Mouse (Mus musculus) heart, embryonic 14.5 days (tissue): ENCODE results near the gene Arid5b. TPM values are rescaled to one million over a fixed set of nuclear protein-coding genes. Genes with fewer than 3 reads are reported as not detected.

Experiments used
- ATAC-seq: fragments of 200-750 bp; cut with Nextera tagmentation; 2 replicates; pipeline ENCODE4 v1.8.0; 2017; ENCODE audit warnings: low read depth, moderate TSS enrichment; ENCODE audit not compliant: insufficient number of reproducible peaks, insufficient read depth, low FRiP score
- H3K27ac ChIP-seq, 2 experiments: fragments of 200-500 bp in 1 of 2; fragments of 300-500 bp in 1 of 2; sonication (generic) in 1 of 2; replicated peaks in 1 of 2; 2 replicates each; pipeline ENCODE4 v1.5.1; 2012 to 2014; ENCODE audit warnings: low read depth in 2 of 2, low read length in 2 of 2, control low read depth in 1 of 2, mild to moderate bottlenecking in 1 of 2, mixed read lengths in 1 of 2; ENCODE audit not compliant: control insufficient read depth in 1 of 2, insufficient read depth in 1 of 2
- H3K27me3 ChIP-seq: fragments of 300-500 bp; sonication (generic); 2 replicates; pipeline ENCODE4 v1.6.1; 2014; ENCODE audit warnings: mild to moderate bottlenecking, low read length, control low read depth; ENCODE audit not compliant: control insufficient read depth, insufficient read depth
- H3K36me3 ChIP-seq: fragments of 300-500 bp; sonication (generic); 2 replicates; pipeline ENCODE4 v1.6.1; 2014; ENCODE audit warnings: mild to moderate bottlenecking, control low read depth, low read length, mixed read lengths; ENCODE audit not compliant: control insufficient read depth, insufficient read depth
- H3K4me1 ChIP-seq, 2 experiments: fragments of 200-500 bp in 1 of 2; fragments of 300-500 bp in 1 of 2; sonication (generic) in 1 of 2; 2 replicates each; pipeline ENCODE4 v1.6.1; 2012 to 2014; ENCODE audit warnings: low read length in 2 of 2, control low read depth in 1 of 2, mixed read lengths in 1 of 2; ENCODE audit not compliant: control insufficient read depth in 2 of 2, insufficient read depth in 2 of 2
- H3K4me2 ChIP-seq: fragments of 300-500 bp; sonication (generic); 2 replicates; pipeline ENCODE4 v1.6.1; 2014; ENCODE audit warnings: mild to moderate bottlenecking, low read length
- H3K4me3 ChIP-seq, 2 experiments: fragments of 200-500 bp in 1 of 2; fragments of 300-500 bp in 1 of 2; sonication (generic) in 1 of 2; 2 replicates each; pipeline ENCODE4 v1.5.1; 2012 to 2014; ENCODE audit warnings: low read length in 2 of 2, mild to moderate bottlenecking in 2 of 2, control low read depth in 1 of 2, low read depth in 1 of 2, moderate library complexity in 1 of 2; ENCODE audit not compliant: control insufficient read depth in 1 of 2, insufficient read depth in 1 of 2
- H3K9ac ChIP-seq: fragments of 300-500 bp; sonication (generic); 2 replicates; pipeline ENCODE4 v1.6.1; 2014; ENCODE audit warnings: mild to moderate bottlenecking, low read length
- H3K9me3 ChIP-seq: fragments of 300-500 bp; sonication (generic); 2 replicates; pipeline ENCODE4 v1.6.1; 2016; ENCODE audit warnings: low read length, control low read depth; ENCODE audit not compliant: control insufficient read depth
- WGBS: fragments of 180-500 bp; shearing (Covaris S2); extraction: QIAGEN DNeasy Blood & Tissue Kit; methylation state at CpG from one replicate; pipeline ENCODE4 v1.1.7; 2014; 5-methylcytosine and 5-hydroxymethylcytosine counted together
- polyA plus RNA-seq: library from polyadenylated mRNA; unstranded; fragments of >200 nt; fragmentation: Nextera tagmentation; extraction: Ambion mirVana; gene quantifications from 2 replicates; pipeline ENCODE4 v1.2.1, GENCODE M21; 2014

Arid5b gene
- polyA plus RNA-seq, 1 experiment from 2014 or later: 23.0 TPM

DNA sequence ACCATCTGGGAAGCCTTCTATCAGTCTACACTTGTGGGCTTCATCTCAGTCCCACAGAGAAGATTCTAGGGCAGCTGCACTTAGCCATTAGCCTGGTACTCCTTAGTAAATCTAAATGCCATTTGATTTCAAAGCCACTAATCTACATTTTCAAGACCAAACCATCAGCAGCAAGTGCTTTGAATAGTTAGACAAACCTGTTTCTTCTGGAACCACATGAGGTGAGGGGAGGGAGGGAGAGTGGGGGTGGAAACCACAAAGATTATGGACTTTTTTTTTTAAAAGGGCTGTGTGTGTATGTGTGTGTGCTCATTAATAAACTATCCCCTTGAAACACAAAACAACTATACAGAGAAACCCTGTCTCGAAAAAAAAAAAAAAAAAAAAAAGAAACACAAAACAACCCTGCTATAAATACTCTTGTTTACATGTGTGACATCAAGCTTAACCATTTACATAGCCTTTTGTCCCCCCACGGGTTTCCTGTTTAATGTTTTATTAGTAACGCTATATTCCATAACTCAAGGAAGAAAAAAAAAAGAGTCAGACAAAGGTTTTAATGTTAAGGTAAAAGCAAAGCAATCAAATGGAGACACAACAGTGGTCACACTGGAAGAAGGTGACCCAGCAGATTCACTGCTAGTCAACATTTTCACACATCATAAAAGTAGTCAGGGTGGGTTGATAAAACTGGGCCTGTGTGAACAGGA lies 38.3 kb downstream of the Arid5b start:
- no peak for ATAC-seq
- Histone ChIP-seq H3K27me3 (no peaks in the 10 kb centered on the region), H3K4me3 (no peak overlapping the region), H3K9ac (no peak overlapping the region), H3K27ac (no peak overlapping the region), H3K9me3 (no peaks in the 10 kb centered on the region), H3K4me1 (no peaks in the 10 kb centered on the region), H3K36me3 (peaks cover 26% of the 10 kb centered on the region), H3K4me2 (no peak overlapping the region)
- 68% methylated on average over 3 of the region's 3 CpGs for WGBS

DNA sequence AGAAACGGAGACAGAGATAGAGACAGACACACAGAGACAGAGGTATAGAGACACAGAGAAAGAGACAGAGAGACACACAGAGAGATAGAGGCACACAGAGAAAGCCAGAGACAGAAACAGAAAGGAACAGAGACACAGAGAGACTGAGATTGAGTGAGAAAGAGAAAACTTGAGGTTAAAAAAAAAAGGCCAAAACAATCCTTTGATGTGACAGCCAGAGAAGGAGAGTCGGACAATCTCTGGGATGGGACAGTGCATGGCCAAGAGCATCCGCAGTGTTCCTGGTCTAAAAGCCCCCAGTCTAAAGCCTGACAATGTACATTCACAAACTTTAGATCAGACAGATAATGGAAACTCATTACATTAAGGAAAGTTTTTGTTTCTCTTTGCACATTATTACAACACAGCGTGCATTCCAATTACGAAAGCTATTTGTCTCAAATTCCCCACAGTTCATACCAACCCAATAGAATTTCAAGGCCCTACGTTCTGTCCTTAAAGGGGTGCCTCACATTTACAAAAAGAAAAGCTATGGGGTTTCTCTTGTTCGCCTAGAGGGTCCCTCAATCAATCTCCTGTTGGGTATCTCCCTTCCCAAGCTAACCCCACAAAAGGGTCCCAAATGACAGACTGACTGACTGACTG lies 39.0 kb downstream of the Arid5b start:
- H3K4me3 ChIP-seq: no peak overlapping the region
- 81% methylated on average over 7 of the region's 7 CpGs for WGBS
- H3K36me3 ChIP-seq: peaks cover 26% of the 10 kb centered on the region
- H3K27me3 ChIP-seq: no peaks in the 10 kb centered on the region
- no peaks in the 10 kb centered on the region for H3K4me1 ChIP-seq
- no peak overlapping the region for H3K9ac ChIP-seq
- no peak overlapping the region for H3K4me2 ChIP-seq
- ATAC-seq: no peak
- H3K9me3 ChIP-seq: no peaks in the 10 kb centered on the region
- H3K27ac ChIP-seq: peak overlapping the region in 1 of 2 experiments; percentile 27; a peak in 2 of 4 replicates

DNA sequence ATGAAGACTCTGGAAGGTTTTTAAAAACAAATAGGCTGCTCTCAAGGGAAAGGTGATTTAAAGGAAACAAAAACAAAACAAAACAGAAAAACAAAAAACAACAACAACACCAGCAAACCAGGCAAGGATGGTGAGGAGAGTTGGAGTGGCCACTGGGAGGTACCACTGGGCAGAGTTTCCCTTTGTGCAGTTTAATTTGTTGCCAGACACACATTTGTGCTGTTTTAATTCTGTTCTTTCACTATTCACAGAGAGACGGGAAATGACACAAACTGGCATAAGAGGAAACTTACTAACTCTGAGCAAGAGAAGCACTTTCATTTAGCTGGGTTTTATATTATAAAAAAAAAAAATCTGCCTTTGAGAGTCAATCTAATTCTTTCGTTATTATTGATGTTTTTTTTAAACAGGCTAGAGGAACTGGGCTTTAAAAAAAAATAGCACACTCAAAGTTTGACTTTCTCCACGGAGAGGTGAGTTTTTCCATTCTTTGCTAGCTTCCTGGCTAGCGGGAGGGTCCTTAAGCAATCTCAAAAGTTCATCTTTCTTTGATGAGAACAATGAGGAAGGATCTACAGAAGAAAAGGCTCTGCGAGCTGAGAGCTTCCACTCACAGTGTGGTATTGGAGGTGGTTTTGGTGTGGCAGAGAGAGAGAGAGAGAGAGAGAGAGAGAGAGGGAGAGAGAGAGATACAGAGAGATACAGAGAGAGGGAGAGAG lies 39.7 kb downstream of the Arid5b start:
- no peak overlapping the region for H3K4me2 ChIP-seq
- WGBS: 54% methylated on average over 5 of the region's 5 CpGs
- H3K4me3 ChIP-seq: no peak overlapping the region
- ATAC-seq: no peak
- H3K9me3 ChIP-seq: no peaks in the 10 kb centered on the region
- no peak overlapping the region for H3K9ac ChIP-seq
- no peaks in the 10 kb centered on the region for H3K4me1 ChIP-seq
- peak overlapping the region in 1 of 2 experiments; percentile 27; a peak in 2 of 4 replicates for H3K27ac ChIP-seq
- peaks cover 30% of the 10 kb centered on the region for H3K36me3 ChIP-seq
- no peaks in the 10 kb centered on the region for H3K27me3 ChIP-seq

DNA sequence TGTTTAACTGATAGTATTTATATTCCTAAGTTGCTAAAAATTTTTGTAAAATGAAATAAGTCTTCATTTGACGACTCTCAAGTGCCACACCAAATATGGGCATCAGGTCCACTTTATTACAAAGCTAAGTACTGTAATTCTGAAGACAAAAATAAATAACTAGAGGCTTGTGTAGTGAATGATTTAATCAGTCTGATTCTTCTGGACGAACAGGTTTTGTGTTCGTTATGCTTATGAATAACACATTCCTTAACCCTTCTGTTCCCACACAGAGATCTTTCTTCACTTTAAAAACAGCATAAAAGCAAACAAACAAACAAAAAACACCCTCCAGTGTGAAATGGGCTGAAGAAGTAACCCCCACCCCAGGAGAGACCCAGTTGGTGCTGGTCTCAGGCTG lies 40.4 kb downstream of the Arid5b start:
- ATAC-seq: no peak
- Histone ChIP-seq H3K9ac (no peak overlapping the region), H3K4me2 (no peak overlapping the region), H3K9me3 (no peaks in the 10 kb centered on the region), H3K4me1 (no peaks in the 10 kb centered on the region), H3K36me3 (peaks cover 37% of the 10 kb centered on the region), H3K4me3 (no peak overlapping the region), H3K27me3 (no peaks in the 10 kb centered on the region), H3K27ac (no peak overlapping the region)
- 64% methylated on average over 3 of the region's 3 CpGs for WGBS

DNA sequence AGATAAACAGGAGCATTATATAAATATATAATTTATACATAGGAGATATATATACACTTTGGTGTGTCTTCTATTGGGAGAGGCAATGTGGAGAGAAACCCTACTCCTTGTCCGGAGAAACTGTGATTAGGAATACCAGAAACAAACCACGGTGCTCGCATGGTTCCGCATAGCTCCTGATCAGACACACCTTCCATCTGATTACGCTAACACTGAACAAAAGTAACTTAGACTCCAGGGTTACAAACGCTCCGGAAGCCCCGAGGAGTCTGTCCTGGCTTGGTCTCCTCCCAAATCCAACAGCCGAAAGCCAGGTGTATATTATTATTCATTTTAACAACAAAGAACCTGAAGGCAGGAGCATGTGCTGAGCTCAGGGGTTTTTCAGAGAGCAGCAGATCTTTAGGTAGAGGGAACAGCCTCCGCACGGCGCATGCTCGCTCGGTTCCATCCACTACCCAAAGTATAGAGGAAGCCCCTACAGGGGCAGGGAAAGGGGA lies 41.5 kb downstream of the Arid5b start:
- ATAC-seq: no peak
- Histone ChIP-seq H3K4me2 (no peak overlapping the region), H3K27ac (no peak overlapping the region), H3K4me1 (peaks cover 0 to under 1% of the 10 kb centered on the region in 2 experiments; a peak in 2 of 4 replicates), H3K9ac (no peak overlapping the region), H3K36me3 (peaks cover 27% of the 10 kb centered on the region), H3K4me3 (no peak overlapping the region), H3K27me3 (no peaks in the 10 kb centered on the region), H3K9me3 (no peaks in the 10 kb centered on the region)
- WGBS: 88% methylated on average over 14 of the region's 14 CpGs

DNA sequence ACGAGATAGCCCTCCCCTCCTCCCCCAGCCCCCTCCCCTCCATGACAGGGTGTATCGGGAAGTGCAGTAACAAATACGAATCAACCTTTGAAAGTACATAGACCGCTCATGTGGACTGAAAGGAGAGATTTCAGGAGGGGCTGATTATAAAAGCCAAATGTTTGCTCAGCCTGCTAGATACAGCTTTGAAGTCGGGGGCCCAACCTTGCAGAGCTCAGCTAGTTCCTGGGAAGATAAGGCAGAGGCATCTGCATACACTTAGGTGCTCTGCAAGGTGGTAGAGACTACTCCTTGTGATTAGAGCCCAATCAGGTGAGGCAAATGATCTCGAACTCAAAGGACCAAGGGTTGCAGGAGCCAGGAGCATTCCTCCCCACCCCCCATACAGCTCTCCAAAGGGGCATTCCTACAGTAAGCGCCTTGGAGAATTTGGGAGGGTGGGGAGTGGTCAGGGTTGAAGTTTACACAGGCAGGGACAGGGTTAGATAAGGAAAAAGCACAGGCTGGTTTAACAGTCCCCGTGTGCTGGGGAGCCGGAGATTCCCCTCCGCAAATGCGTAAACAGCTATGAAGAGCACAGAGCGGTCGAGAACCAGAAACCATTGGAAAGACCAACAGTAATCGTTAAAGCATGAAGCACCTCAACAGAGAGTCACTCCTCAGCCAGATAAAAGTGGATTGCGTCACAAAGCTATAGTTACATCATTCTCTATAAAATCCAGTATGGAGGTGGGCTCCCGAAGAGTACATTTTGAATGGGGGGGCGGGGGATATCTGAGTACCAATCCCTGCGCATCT lies 47.0 kb downstream of the Arid5b start:
- peak overlapping the region in 1 of 2 experiments; percentile 39; a peak in 1 of 4 replicates for H3K27ac ChIP-seq
- H3K36me3 ChIP-seq: peaks cover 22% of the 10 kb centered on the region
- WGBS: 33% methylated on average over 18 of the region's 18 CpGs
- H3K9me3 ChIP-seq: no peaks in the 10 kb centered on the region
- no peak overlapping the region for H3K4me3 ChIP-seq
- peaks cover 7 to 20% of the 10 kb centered on the region in 2 experiments for H3K4me1 ChIP-seq
- no peak for ATAC-seq
- H3K9ac ChIP-seq: peak overlapping the region; percentile 27; the same call in 1 of the 2 replicates
- H3K27me3 ChIP-seq: no peaks in the 10 kb centered on the region
- peak overlapping the region; percentile 51 for H3K4me2 ChIP-seq
